Mouse (Mus musculus): ENCODE results near the gene Cxcr1.

Cxcr1 gene

DNA sequence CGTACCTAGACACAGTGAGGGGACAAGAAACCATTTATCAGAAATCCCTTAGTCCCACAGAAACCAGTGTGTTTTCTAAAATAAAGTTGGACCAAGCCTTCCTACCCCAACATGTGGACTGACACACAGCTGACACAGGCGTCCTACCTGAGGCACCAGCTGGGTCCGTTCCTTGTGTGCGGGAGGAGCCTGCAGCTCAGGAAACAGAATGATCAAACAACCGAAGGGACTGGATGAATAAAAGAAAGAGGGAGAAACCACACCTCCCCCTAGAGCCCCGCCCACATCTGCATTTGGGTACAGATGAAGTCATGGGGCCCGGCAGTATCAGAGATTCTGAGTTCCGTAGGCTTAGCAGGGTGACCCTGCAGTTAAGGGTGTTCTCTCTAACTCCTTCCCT, at the start of gene Cxcr1:
Cxcr1 (minus strand) TSS at position 187 of the 400 bp plus-strand sequence.
- no peak for DNase-seq

DNA sequence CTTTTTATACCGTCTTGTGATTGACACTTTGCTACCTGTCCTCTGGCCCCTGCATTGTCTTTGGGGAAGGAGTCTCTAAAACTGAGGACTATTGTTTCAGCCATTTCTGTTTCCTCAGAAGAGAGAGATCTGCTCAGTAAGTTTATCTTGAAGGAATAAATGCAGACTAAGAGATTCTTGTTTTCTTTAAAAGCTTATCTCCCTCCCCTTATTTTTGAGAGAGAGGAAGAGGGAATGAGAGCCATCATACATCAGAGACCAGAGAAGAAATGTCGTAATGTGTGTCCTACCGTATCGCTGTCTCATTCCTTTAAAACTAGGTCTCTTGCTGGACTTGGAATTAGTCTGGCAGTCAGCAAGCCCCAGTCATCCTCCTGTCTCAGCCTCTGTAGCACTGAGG, 46.4 kb upstream of the Cxcr1 start:
- DNase-seq, result no peak

DNA sequence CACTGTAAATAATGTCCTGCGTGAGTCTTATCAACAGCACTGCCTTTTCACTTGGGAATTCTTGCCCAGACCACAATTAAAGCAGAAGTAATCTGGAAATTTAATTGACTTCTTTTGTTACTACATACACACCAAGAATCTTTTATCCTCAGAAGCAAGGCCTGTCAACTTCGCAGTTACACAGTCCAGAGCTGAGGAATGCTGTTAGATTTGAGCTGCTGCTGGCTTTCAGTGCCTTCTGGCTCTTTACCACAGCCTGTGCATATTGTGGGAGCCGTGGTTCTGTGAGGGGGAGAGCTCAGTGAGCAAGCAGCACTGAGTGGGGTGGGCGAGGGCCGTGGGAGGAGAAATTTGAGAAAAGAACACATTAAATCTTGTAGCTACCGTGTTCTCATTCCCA, 45.9 kb upstream of the Cxcr1 start:
- DNase-seq, result no peak

DNA sequence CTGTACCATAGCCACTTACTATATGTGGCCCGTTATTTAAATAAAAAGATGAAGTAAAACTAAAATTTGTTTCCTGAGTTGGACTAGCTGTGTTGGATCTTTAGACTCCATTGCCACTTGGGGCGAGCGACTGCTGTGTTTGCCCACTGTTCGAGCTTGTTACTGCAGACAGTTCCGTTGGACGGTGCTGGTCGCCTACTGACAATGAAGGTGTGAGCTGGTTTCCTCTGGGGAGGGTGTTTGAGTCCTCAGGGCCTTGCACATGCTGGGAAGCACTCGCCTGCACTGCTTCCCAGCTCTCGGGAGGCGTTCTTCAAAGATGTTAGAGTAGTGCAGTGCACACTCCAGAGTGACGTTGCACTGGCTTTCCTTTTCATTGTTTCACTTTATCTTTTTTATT, 45.2 kb upstream of the Cxcr1 start:
- no peak for DNase-seq

- no peak for DNase-seq
Measured at GRCm38 (mm10) chr1:74239162-74239561, 44.7 kb upstream of the Cxcr1 start.

DNA sequence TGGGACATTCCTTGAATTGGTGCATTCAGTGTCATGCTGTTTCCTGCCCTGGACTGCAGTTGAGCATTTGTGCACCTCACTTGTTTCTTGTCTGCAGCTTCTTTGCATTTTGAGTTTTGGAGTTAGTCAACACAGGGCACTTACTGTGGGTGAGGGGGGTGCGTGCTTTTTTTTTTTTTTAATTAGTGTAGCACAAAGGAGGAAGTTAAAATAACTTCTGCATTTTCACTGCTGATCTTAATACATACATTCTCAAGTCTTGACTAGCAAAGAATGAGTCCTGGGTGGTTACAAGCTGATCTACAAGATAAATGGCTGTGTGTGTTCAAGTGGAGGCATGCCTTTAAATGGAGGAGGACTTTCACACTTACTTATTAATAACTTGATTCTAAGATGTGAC, 43.7 kb upstream of the Cxcr1 start:
- DNase-seq, result no peak

DNA sequence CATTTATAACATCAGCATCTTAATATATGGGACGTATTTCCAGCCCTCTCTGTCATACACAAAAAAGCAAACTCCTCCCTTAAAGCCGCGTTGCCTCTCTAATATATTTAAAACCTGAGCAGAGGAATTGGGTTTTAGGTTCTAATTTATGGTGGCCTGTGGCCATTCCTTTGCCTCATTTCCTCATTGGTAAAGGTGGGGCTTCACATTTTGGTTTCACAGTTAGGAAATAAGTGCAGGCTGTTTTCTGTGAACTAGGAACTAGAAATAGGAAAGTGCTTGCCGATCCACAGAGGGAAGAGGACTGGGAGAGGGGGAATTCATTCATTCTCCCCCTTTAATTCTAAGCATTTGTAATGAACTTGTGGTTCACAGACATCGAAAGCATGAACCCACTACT, 43.2 kb upstream of the Cxcr1 start:
- no peak for DNase-seq

DNA sequence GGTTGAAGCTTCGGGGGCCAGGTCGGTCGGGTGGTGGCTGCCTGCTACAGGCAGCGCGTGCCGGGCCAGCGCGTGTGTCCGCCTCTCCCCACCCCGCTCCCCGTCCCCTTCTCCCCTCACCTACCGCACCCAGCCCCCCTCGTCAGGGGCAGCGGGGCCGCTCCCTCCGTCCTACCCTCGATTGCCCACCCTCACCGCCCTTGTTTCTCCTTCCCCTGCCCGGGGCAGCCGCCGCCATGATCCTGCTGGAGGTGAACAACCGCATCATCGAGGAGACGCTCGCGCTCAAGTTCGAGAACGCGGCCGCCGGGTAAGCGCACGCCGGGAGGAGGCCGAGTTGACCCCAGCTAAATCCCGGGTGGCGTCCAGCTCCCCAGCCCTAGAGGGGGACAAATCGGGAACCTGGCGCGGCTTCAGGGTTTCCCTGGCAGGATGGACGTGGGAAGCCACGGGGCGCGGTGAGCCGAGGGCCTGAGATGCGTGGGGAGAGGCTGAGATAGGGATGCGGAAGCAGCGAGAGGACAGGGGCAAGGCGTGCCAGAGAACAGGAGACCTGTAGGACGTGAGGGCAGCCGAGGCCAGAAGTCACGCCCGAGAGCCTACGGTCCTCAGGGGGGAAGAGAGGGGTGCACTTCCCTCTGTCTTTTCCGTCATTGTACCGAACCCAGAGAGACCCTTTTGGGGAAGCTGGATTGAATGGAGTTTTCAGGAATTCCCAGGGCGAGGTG, 42.3 kb upstream of the Cxcr1 start:
- DNase-seq, result no peak

GRCm38 (mm10) chr1:74235938-74236589, 41.6 kb upstream of the Cxcr1 start, which contains the start of gene Arpc2:
Gene Arpc2 (plus strand): TSS chr1:74236084.
- peak; percentile 96 for DNase-seq

GRCm38 (mm10) chr1:74230992-74231391, 36.6 kb upstream of the Cxcr1 start:
- no peak for DNase-seq

DNA sequence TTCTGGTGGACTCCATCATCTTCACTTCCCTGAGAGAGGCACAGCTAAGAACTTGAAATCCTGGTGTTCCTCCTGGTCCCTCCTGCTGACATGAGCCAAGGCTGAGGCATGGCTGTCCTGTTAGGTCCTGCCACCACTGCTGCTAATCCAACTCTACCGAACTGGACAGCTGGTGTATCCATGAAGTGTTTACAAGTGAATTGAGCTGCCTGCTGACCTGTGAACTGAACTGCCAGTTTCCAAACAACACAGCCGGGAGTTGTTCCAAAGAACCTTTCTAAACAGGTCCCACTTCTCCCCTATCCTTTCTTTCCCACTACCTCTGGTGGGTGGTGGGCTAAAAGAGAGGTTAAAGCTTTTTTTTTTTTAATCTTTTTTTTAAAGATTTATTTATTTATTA, 35.5 kb upstream of the Cxcr1 start:
- DNase-seq, result no peak

DNA sequence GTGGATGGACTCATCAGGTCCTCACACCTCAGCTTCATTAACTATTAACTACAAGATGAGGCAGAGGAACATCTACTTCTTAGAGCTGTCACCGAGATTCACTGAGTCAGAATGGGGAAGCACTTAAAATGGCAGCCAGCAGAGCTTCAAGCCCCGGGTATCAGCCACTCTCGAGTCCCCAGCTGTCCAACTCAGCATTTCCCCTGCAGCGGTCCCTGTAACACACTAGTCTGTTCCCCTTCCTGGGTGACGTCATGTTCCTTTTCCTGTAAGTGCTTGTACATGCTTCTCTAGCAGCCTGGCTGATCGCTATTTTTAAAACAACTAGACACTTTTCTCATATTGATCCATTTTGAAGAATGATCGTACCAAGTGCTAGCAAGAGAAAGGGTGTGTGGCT, 32.9 kb upstream of the Cxcr1 start:
- DNase-seq, result no peak

DNA sequence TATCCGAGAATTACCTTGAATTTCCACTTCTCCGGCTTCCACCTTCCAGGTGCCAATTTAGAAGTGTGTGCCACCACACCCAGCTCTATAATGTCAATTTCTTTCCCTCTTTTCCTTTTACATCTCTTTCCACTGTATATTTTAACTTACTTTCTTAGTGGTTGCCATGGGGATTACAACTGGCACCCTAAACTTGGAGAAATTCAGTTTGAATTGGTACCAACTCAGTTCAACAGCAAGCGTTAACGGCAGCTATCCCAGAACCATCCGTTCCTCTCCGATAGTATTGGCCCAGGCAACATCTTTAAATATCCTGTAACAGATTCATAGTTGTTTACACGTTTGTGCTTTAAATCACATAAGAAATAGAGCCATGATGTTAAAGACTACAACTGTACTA, 25.5 kb upstream of the Cxcr1 start:
- DNase-seq, result no peak

GRCm38 (mm10) chr1:74208941-74209340, 14.5 kb upstream of the Cxcr1 start:
- no peak for DNase-seq

- DNase-seq, result no peak
Measured at GRCm38 (mm10) chr1:74207906-74208305, 13.5 kb upstream of the Cxcr1 start.

DNA sequence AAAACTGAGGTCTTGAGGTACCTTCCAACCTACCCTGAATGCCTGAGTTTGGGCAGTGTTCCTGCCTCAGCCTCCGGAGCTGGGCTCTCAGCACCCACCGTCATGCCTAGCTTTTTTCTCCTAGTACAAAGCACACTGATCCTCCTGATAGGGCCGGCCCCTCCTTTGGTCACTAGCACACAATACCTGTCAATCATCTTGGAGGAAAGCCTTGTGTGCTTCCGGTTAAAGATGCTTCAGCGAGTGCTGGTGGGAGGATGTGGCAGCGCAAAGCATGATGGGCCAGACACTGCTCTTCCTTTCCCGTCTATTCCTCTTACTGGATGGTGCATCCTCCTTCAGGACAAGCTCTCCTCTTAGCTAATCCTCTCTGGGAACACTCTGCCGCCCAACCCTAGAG, 12.2 kb upstream of the Cxcr1 start:
- DNase-seq, result no peak

- DNase-seq, result peak; percentile 22
Measured at GRCm38 (mm10) chr1:74205881-74206280, 11.4 kb upstream of the Cxcr1 start.

GRCm38 (mm10) chr1:74203457-74203856, 9.0 kb upstream of the Cxcr1 start:
- no peak for DNase-seq

GRCm38 (mm10) chr1:74201048-74201844, 6.8 kb upstream of the Cxcr1 start:
- DNase-seq, result no peak

GRCm38 (mm10) chr1:74199046-74199445, 4.6 kb upstream of the Cxcr1 start:
- no peak for DNase-seq

DNA sequence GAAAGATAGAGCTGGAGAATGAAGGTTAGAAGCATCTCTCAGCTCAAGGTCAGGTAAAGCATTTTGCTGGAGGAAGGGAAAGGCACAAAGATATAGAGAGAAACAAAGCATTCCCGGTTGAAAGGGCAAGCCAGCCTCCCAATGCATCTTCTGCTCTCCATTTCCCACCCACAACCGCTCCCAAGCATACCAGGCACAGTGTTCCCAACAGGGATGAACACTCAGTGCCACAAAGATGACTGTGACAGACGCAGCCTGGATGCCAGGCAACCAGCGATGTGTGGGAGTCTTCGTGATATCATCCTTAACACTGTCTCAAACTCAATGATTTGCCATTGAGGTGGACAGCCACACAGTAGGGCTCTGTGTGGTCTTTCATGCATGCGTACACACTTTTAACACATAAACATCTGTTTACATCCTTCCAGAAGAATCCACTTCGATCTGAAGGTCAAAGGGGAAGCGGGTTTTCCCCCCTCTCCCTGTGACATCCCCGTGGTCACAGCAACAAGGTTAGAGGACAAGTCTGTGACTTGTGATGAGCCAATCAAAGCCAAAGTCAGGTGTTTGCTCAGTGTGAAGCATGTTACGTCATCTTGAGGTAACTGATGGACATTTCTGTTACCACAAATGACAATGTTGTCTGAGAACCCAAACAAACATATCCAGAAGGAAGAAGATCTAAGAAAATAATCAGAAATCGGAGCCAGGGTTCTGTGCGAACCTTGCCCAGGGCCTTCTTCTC, 3.5 kb upstream of the Cxcr1 start:
- no peak for DNase-seq

- DNase-seq, result no peak
Measured at GRCm38 (mm10) chr1:74196621-74197419, 2.4 kb upstream of the Cxcr1 start.

All from cerebellum, adult 9-10 months (tissue).